Mouse (Mus musculus): ENCODE measurements around the gene Mrps10. TPM values are rescaled to one million over a fixed set of nuclear protein-coding genes. Genes with fewer than 3 reads are reported as not detected.

Mrps10 gene
- polyA plus RNA-seq (2015; fragmentation: Nextera tagmentation; extraction: Ambion mirVana) = 37.0 and 39.2 TPM in 2 replicates

DNA sequence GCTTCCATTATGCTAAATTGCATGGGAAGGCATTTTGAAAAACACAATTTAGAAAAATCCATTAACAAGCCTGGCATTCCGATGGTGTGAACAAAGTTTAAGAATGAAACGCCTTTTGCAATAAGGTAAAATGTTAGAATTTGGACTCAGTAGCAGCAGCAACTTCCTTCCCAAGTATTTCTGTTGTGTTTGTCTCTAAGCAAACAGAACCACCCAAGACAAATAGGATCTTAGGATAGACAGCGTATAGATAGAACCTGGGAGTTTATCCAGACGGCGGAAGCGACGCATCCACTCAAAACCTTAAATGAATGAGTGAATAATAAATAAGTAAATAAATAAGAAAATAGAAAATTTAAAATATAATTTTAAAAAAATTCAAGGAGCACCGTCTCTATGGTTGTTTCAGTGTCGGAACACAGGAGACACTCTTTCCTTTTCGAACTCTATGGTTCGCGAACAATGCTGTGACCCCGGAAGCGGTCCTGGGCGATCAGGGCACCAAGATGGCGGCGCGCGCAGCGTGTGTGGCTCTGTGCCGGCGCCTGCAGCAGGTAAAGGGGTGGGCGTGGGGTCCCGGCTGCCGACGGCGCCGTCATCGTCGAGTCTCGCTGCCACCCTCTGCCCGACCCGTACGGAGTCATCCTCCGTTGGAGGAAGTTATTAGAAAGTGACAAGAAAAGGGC lies at the start of gene Mrps10:
Gene Mrps10, plus strand, starts transcription at position 487 of the 686 bp plus-strand sequence.
- Histone ChIP-seq H3K4me3 (replicated peaks) (peak within 1 kb of the TSS; percentile 75), H3K27ac (replicated peaks) (no peak within 1 kb of the TSS), H3K9ac (peak within 1 kb of the TSS; percentile 64), H3K27me3 (peaks cover 14% of the 10 kb centered on the region), H3K9me3 (replicated peaks) (no peaks in the 10 kb centered on the region), H3K4me1 (replicated peaks) (peaks cover 26% of the 10 kb centered on the region), H3K4me2 (peak within 1 kb of the TSS; percentile 82), H3K36me3 (replicated peaks) (peaks cover 12% of the 10 kb centered on the region)
- WGBS (ENCODE audit: insufficient replicate concordance) = 4% methylated on average over 35 of the region's 35 CpGs
- ATAC-seq (ENCODE audit: insufficient read depth) = peak; percentile 78

DNA sequence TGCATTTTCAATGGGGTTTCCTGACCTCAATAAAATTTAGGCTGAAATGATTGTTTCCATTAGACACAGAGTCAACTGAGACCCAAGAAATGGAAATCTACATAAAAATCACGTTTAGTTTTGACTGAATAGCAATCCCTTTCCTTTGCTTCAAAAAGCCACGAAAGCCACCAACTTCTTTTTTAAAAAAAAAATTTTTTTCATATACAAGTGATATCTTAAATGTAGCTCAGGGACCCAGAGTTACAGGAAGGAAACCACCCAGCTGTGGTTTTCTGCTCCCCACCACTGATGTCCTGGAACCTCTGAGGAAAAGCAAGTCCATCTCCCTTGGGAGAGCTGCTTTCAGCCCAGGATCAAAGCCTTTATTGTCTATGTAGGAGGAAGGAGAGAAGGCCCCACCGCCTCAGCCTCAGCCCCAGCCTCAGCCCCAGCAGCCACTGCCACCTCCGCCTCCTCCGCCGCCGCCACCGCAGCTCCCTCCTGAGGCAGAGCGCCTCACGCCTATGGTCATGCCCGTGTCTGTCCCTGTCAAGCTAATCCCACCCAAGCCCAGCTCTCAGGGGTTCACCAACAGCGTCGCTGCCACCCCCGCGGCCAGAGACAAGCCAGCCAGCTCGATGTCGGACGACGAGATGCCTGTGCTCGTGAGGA lies 49.6 kb upstream of the Mrps10 start:
- ATAC-seq (ENCODE audit: insufficient read depth) = no peak
- peaks cover 13% of the 10 kb centered on the region for H3K4me1 ChIP-seq (replicated peaks)
- H3K27ac ChIP-seq (replicated peaks) = no peak overlapping the region
- no peaks in the 10 kb centered on the region for H3K9me3 ChIP-seq (replicated peaks)
- no peak overlapping the region for H3K4me2 ChIP-seq
- H3K36me3 ChIP-seq (replicated peaks) = no peaks in the 10 kb centered on the region
- H3K27me3 ChIP-seq = no peaks in the 10 kb centered on the region
- H3K9ac ChIP-seq = no peak overlapping the region
- H3K4me3 ChIP-seq (replicated peaks) = no peak overlapping the region
- 48% methylated on average over 20 of the region's 20 CpGs for WGBS (ENCODE audit: insufficient replicate concordance)

DNA sequence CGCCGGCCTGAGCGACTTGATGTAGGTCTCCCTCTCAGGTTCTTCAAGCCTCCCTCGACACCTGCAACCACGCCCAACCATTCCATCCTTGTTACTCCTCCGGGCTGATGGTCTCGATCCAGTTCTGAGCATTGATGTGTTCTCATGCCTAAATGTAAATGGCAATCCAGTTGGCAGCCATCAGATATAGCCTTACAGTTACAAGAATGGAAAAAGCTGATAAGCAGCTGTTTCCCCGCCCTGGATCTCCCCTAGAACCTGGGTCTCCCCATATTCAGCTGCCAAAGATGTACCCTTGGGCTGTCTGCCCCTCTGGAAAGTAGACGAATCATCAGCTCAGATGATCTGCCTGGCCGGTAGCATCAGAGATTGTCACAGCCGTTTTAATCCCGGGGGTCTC lies 48.9 kb upstream of the Mrps10 start:
- Histone ChIP-seq H3K4me1 (replicated peaks) (peaks cover 13% of the 10 kb centered on the region), H3K4me3 (replicated peaks) (no peak overlapping the region), H3K27me3 (no peaks in the 10 kb centered on the region), H3K9ac (no peak overlapping the region), H3K36me3 (replicated peaks) (no peaks in the 10 kb centered on the region), H3K27ac (replicated peaks) (no peak overlapping the region), H3K4me2 (no peak overlapping the region), H3K9me3 (replicated peaks) (no peaks in the 10 kb centered on the region)
- 41% methylated on average over 12 of the region's 12 CpGs for WGBS (ENCODE audit: insufficient replicate concordance)
- no peak for ATAC-seq (ENCODE audit: insufficient read depth)

DNA sequence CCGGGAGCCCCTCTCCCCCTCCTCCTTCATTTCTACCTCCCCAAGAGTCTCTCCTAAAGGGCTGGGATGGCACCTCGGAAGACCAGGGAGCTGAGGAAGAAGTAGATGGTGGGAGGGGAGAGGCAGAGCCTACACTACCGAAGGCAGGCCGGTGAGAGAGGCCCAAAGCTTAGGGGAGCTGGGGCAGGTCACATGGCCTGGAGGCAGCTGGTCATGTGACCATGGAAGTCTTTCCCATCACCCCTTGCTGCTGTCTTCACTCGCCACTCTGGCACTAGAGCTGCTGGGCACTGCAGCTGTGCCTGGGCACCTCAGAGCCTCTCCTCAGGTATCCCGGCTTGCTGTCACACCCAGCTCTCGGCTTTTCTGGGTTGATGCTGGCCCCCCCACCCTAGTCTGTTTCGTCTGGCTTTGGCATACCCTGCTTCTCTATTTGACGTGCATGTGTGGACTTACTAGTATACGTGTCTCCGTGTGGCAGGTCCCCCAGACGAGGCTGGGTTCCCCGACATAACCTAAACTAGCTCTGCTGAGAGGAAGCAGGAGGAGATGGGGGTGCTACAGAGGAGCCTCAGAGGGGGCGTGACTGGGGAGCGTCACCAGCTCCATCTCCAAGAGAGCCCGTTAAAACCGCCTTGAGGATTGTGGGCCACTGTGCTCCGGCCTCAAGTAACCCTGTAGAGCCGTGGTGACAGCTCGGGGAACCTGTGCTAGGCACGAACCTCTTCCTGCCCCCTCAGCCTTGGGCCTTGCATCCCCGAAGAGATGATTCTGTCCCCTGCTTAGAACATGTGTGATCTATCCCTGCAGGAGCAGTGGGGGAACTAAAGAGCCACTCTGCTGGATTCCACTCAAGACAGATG lies 46.3 kb upstream of the Mrps10 start:
- no peak overlapping the region for H3K4me2 ChIP-seq
- H3K4me3 ChIP-seq (replicated peaks) = no peak overlapping the region
- peaks cover 13% of the 10 kb centered on the region for H3K4me1 ChIP-seq (replicated peaks)
- H3K9me3 ChIP-seq (replicated peaks) = no peaks in the 10 kb centered on the region
- no peaks in the 10 kb centered on the region for H3K27me3 ChIP-seq
- no peak overlapping the region for H3K9ac ChIP-seq
- WGBS (ENCODE audit: insufficient replicate concordance) = 60% methylated on average over 22 of the region's 22 CpGs
- ATAC-seq (ENCODE audit: insufficient read depth) = no peak
- no peak overlapping the region for H3K27ac ChIP-seq (replicated peaks)
- H3K36me3 ChIP-seq (replicated peaks) = no peaks in the 10 kb centered on the region

DNA sequence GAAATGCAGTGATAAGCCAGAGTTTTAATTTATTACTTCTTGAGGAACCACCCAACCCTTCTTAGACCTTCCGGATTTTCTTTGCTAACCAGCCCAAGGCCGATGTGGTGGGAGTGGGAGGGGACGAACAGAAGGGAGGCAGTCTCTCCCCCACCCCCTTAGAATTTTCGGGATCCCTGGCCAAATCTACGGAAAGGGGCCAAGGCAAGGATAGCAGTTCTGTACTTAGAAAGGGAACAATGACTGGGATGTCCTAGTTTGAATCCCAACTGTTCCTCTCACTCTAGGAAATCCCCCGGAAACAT lies 45.7 kb upstream of the Mrps10 start:
- Histone ChIP-seq H3K36me3 (replicated peaks) (no peaks in the 10 kb centered on the region), H3K27me3 (no peaks in the 10 kb centered on the region), H3K4me3 (replicated peaks) (no peak overlapping the region), H3K9ac (no peak overlapping the region), H3K4me2 (no peak overlapping the region), H3K4me1 (replicated peaks) (peaks cover 13% of the 10 kb centered on the region), H3K9me3 (replicated peaks) (no peaks in the 10 kb centered on the region), H3K27ac (replicated peaks) (no peak overlapping the region)
- 60% methylated on average over 6 of the region's 6 CpGs for WGBS (ENCODE audit: insufficient replicate concordance)
- ATAC-seq (ENCODE audit: insufficient read depth) = no peak

DNA sequence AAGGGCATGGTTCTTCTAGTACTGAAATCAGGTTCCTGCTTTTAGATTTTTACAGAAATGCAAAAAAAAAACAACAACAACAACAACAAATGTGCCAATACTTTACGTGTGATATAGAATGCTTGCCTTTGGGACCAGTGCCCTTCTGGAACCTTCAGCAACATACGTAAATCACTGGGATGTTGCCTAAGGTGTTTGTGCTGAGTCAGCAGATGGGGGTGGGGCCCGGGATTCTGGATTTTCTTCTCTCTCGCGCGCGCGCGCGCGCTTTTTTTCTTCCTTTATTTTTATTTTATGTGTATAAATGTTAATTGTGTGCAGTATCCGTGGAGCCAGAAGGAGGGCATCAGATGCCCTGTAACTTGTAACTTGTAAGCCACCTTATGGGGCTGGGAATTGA lies 41.1 kb upstream of the Mrps10 start:
- no peak overlapping the region for H3K27ac ChIP-seq (replicated peaks)
- no peaks in the 10 kb centered on the region for H3K9me3 ChIP-seq (replicated peaks)
- no peak for ATAC-seq (ENCODE audit: insufficient read depth)
- H3K27me3 ChIP-seq = no peaks in the 10 kb centered on the region
- H3K9ac ChIP-seq = no peak overlapping the region
- H3K4me1 ChIP-seq (replicated peaks) = peaks cover 9% of the 10 kb centered on the region
- H3K4me3 ChIP-seq (replicated peaks) = no peak overlapping the region
- 83% methylated on average over 12 of the region's 12 CpGs for WGBS (ENCODE audit: insufficient replicate concordance)
- no peak overlapping the region for H3K4me2 ChIP-seq
- no peaks in the 10 kb centered on the region for H3K36me3 ChIP-seq (replicated peaks)

DNA sequence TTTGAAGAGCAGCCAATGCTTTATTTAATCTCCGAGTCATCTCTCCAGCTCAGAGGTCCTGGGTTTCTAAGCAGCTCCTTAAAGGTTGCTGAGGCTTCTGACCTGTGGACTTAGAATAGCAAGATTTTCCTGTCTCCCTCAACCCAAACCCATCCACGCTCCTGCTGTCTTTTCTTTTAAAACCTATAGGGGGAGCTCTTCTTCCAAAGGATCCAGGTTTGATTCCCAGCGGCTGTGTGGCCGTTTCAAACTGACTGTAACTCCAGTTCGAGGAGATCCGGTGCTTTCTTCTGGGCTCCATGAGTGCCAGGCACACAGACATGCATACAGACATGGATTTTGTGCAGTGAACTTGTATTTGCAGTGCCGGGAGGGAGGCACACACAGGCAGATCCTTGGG lies 40.7 kb upstream of the Mrps10 start:
- H3K9me3 ChIP-seq (replicated peaks) = no peaks in the 10 kb centered on the region

DNA sequence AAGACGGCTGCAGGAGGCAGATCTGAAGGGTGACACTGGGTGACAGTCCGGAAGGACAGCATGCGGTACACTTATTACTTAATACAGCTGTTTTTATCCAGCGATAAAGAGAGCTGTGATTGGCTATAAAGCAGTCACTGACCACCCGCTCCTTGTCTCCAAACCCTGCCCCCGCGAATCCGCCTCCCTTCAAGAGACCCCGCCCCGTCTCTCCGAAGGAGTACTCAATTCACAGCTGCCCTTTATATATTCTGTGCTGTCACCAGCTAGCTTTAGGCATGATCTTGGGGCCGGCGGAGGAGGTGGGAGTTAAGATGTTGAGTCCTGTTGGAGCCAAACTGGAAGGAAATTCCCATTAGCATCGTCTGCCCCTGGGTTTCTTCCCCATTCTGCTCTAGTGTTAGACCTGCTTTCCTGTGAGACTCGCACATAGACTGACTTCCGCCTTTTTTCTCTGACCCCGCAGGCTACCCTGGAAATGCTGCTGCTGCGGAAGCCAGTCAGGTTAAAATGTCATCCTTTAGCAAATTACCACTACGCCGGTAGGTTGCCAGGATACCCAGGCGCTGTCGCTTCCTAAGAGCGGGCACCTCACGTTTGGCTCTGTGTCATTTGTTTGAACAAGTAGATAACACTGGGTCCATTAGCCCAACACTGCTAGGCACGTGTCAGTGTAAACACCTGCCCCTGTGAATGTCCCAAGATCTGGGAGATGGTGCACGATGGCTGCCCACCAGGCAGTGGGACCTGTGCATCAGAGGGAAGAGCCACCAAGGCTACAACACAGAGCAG lies 39.9 kb upstream of the Mrps10 start:
- no peaks in the 10 kb centered on the region for H3K9me3 ChIP-seq (replicated peaks)
- no peak overlapping the region for H3K9ac ChIP-seq
- no peak for ATAC-seq (ENCODE audit: insufficient read depth)
- H3K4me1 ChIP-seq (replicated peaks) = peaks cover 9% of the 10 kb centered on the region
- 72% methylated on average over 26 of the region's 26 CpGs for WGBS (ENCODE audit: insufficient replicate concordance)
- H3K4me2 ChIP-seq = no peak overlapping the region
- H3K4me3 ChIP-seq (replicated peaks) = no peak overlapping the region
- no peaks in the 10 kb centered on the region for H3K36me3 ChIP-seq (replicated peaks)
- no peak overlapping the region for H3K27ac ChIP-seq (replicated peaks)
- H3K27me3 ChIP-seq = no peaks in the 10 kb centered on the region

More for the DNA sequence above, 40.7 kb upstream of the Mrps10 start:
- no peak overlapping the region for H3K4me2 ChIP-seq
- no peaks in the 10 kb centered on the region for H3K27me3 ChIP-seq
- no peak overlapping the region for H3K4me3 ChIP-seq (replicated peaks)
- no peaks in the 10 kb centered on the region for H3K36me3 ChIP-seq (replicated peaks)
- ATAC-seq (ENCODE audit: insufficient read depth) = no peak
- WGBS (ENCODE audit: insufficient replicate concordance) = 56% methylated on average over 7 of the region's 7 CpGs
- no peak overlapping the region for H3K9ac ChIP-seq
- peaks cover 9% of the 10 kb centered on the region for H3K4me1 ChIP-seq (replicated peaks)
- no peak overlapping the region for H3K27ac ChIP-seq (replicated peaks)

DNA sequence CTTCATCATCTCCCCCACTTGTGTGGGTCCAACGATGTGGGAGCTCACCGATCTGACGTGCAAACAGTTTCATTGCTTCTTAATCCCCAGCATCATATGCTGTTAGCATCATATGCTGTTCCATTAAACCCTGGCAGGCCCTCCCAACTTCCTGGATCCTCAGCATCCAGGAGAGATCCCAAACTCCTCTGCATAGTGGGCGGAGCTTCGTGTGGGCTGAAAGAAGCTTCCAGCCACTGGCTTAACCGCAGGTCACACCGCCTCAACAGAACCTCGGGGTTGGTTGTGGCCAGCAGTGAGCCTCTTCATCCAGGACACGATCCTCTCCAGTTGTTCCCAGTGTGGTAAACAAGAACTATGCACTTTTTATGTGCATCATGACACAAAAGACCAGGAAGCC lies 38.1 kb upstream of the Mrps10 start:
- no peaks in the 10 kb centered on the region for H3K36me3 ChIP-seq (replicated peaks)
- 73% methylated on average over 9 of the region's 9 CpGs for WGBS (ENCODE audit: insufficient replicate concordance)
- no peak overlapping the region for H3K9ac ChIP-seq
- no peak for ATAC-seq (ENCODE audit: insufficient read depth)
- H3K4me3 ChIP-seq (replicated peaks) = no peak overlapping the region
- no peaks in the 10 kb centered on the region for H3K27me3 ChIP-seq
- no peaks in the 10 kb centered on the region for H3K9me3 ChIP-seq (replicated peaks)
- H3K4me2 ChIP-seq = no peak overlapping the region
- no peak overlapping the region for H3K27ac ChIP-seq (replicated peaks)
- H3K4me1 ChIP-seq (replicated peaks) = peaks cover 9% of the 10 kb centered on the region

DNA sequence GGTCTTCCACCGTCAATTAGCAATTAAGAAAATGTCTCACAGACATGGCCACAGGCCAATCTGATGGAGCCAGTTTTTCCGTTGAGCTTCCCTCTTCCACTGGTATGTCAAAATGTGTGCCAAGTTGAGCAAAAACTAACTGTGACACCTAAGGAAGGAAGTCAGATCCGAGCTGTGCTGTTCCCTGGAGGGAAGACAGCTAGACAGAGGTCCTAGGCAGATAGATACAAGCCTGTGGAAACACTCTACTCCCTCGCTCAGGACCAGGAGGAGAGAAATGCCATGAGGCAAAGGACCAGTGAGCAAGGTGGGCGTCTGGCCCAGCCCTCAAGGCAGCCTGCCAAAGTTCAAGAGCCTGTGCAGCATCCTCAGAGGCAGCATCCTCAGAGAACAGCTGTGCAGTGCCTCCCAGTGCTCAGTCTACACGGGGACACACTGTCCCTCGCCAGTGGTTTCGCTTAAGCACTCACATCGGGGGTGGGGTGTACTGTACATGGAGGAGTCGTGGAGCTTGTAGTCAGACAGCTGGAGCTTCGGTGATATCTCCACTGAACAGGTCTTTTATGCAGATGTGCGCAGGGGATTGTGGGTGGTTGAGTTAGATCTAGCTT lies 36.6 kb upstream of the Mrps10 start:
- Histone ChIP-seq H3K9ac (no peak overlapping the region), H3K4me2 (peak overlapping the region; percentile 40), H3K9me3 (replicated peaks) (no peaks in the 10 kb centered on the region), H3K4me1 (replicated peaks) (peaks cover 9% of the 10 kb centered on the region), H3K36me3 (replicated peaks) (no peaks in the 10 kb centered on the region), H3K4me3 (replicated peaks) (no peak overlapping the region; the same call in 1 of the 2 replicates), H3K27ac (replicated peaks) (no peak overlapping the region), H3K27me3 (no peaks in the 10 kb centered on the region)
- 40% methylated on average over 12 of the region's 12 CpGs for WGBS (ENCODE audit: insufficient replicate concordance)
- ATAC-seq (ENCODE audit: insufficient read depth) = peak; percentile 89

Data from liver, embryonic 15.5 days (tissue).